Mouse (Mus musculus) thymus, postnatal 10 days (tissue): ENCODE results near the gene Trafd1.

ENCODE experiments used
- DNase-seq, 2 experiments: peaks; one replicate each; pipeline ENCODE4 v3.0.0; 2021; ENCODE audit warnings: low spot score in 2 of 2

Trafd1 gene

GRCm38 (mm10) chr5:121384757-121385460 is 523 bp downstream of the Trafd1 start:
- DNase-seq: no peak

GRCm38 (mm10) chr5:121383857-121384756 is 1.3 kb downstream of the Trafd1 start:
- DNase-seq: no peak

- DNase-seq: no peak
Measured at GRCm38 (mm10) chr5:121380692-121381091, 4.7 kb downstream of the Trafd1 start.

- no peak for DNase-seq
Measured at GRCm38 (mm10) chr5:121378678-121379256, 6.7 kb downstream of the Trafd1 start.

- DNase-seq: peak in 1 of 2 experiments; percentile 53
Measured at GRCm38 (mm10) chr5:121376972-121377371, 8.5 kb downstream of the Trafd1 start.

GRCm38 (mm10) chr5:121374790-121375189 is 10.6 kb downstream of the Trafd1 start:
- no peak for DNase-seq

- no peak for DNase-seq
Measured at GRCm38 (mm10) chr5:121371712-121372111, 13.7 kb downstream of the Trafd1 start.

- DNase-seq: no peak
Measured at GRCm38 (mm10) chr5:121367255-121367654, 18.2 kb downstream of the Trafd1 start.

GRCm38 (mm10) chr5:121366449-121367225 is 18.8 kb downstream of the Trafd1 start:
- DNase-seq: no peak

GRCm38 (mm10) chr5:121363441-121363840 is 22.0 kb downstream of the Trafd1 start:
- DNase-seq: no peak

GRCm38 (mm10) chr5:121361696-121362095 is 23.7 kb downstream of the Trafd1 start:
- DNase-seq: no peak

- DNase-seq: no peak
Measured at GRCm38 (mm10) chr5:121359229-121359628, 26.2 kb downstream of the Trafd1 start.

GRCm38 (mm10) chr5:121343997-121344396 is 41.4 kb downstream of the Trafd1 start:
- DNase-seq: no peak

GRCm38 (mm10) chr5:121342490-121342889 is 42.9 kb downstream of the Trafd1 start:
- DNase-seq: no peak

- no peak for DNase-seq
Measured at GRCm38 (mm10) chr5:121340965-121341473, 44.4 kb downstream of the Trafd1 start.

- no peak for DNase-seq
Measured at GRCm38 (mm10) chr5:121339507-121340230, 45.8 kb downstream of the Trafd1 start.

GRCm38 (mm10) chr5:121336776-121337175 is 48.7 kb downstream of the Trafd1 start:
- DNase-seq: no peak

GRCm38 (mm10) chr5:121336009-121336408 is 49.4 kb downstream of the Trafd1 start:
- no peak for DNase-seq

GRCm38 (mm10) chr5:121335426-121335825 is 50.0 kb downstream of the Trafd1 start:
- DNase-seq: no peak

- no peak for DNase-seq
Measured at GRCm38 (mm10) chr5:121334454-121334853, 51.0 kb downstream of the Trafd1 start.

GRCm38 (mm10) chr5:121333976-121334375 is 51.5 kb downstream of the Trafd1 start:
- DNase-seq: no peak
